Mouse (Mus musculus): ENCODE measurements around the gene Nos1ap. TPM values are rescaled to one million over a fixed set of nuclear protein-coding genes. Genes with fewer than 3 reads are reported as not detected.

Gene Nos1ap
- total RNA-seq, 4 experiments from 2014 or later, result 0.35 to 1.0 (median 0.60) TPM

DNA sequence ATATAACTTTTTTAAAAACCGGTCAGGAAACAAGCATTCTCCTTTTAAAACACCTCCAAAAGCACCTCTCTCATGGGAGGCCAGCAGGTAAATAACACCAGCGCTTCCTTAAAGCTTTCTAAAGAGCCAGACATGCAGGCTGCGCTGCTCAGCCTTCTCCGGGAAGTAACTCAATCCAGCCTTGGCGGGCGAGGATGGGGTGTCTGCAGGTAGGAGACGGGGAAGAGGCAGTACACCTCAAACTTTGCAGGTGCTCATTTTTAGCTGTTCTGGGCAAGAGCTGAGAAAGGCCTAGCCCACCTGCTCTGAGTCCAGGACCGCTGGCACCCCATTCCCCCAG, 812 bp downstream of the Nos1ap start:
- DNase-seq (ENCODE audit: low spot score in 2 of 2), result no peak

DNA sequence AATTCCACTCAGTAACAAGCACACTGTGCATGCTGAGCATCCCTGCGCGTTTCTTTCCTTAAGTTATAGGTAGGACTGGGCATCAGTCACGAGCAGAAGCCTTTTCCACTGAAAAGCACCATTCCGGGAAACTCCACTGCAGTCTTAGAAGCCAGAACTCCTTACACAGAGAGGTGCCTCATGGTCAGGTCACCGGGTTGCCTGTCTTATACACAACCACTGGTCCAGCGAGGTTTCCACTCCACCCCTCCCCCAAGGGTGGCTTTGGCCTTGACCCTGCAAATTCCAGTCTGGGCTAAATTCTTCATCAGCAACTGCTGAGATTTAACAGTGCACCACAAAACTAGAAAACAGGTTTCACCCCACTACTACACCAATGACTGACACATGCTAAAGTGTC, 1.3 kb downstream of the Nos1ap start:
- no peak for DNase-seq (ENCODE audit: low spot score in 2 of 2)

DNA sequence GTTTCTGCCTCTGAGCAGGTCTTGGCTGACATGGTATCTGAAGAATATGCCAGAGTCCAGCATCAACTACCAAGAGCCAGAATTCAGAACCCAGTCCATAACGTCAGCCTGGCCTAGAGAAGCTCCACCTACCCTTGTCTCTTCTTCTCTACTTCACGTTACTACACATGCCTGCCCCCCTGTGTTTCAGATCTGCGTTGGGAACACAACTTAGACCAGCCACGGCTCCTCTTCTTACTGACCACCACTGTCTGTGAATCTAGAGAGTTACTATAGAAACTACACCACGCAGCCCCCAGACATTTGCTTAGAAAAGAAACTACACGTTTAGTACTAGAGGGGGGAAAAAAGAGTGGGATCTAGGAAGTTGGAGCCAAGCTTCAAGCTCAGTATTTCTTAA, 2.9 kb downstream of the Nos1ap start:
- no peak for DNase-seq (ENCODE audit: low spot score in 2 of 2)

DNA sequence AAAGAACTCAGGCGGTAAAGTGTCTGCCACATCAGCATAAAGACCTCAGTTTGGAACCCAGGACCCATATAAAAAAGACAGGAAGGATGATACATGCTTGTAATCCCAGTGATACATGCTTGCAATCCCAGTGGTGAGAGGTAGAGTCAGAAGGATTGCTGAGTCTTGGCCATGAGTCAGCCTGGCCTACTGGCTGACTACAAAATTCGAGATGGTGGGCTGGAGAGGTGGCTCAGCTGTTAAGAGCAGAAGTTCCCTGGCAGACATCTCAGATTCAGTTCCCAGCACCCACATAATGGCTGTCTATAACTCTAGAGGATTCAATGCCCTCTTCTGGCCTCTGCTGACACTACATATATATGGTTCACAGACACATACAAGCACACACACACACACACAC, 5.7 kb downstream of the Nos1ap start:
- no peak for DNase-seq (ENCODE audit: low spot score in 2 of 2)

DNA sequence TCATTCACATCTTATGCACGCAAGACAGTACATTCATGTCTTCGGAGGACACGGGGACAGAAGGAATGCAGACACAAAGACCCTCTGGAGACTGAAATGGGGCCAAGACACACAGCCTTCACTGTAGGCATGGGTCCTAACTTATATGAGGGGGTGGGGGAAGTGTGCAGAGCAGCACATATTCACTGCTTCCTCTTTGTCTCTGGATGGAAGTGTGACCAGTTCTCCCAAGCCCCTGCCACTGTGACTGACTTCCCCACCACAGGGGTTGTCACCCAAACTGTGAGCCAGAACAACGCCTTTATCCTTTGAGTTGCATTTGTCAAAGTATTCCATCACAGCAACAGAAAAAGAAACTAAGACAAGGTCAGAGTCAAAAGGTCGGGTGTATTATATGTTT, 7.3 kb downstream of the Nos1ap start:
- no peak for DNase-seq (ENCODE audit: low spot score in 2 of 2)

DNA sequence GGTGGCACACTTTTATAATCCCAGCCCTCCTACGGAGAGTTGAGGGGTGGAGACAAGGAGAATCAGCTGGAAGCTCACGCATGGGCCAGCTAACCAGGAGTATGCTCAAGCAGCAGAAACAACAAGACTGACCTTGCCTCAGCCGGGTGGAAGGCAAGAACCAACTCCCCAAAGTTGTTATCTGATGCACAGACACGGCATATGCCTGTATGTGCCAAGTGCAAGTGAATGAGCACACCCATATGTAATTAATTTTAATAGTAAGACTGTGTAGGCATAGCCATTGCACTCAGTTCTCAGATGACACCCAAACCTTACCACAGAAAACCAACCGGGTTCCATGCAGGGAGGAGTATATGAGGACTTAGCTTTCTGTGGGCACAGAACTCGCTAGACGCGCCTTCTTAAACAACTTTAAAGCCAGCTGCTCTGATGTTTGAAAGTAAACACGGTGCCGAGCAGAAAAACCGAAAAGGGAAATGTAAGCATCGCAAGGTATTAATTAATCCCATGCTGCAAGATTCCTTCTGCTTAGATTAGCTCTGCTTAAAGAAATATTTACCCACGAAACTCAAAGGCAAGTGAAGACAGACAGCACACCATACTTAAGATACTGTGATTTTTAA, 9.1 kb downstream of the Nos1ap start:
- DNase-seq (ENCODE audit: low spot score in 2 of 2), result no peak

DNA sequence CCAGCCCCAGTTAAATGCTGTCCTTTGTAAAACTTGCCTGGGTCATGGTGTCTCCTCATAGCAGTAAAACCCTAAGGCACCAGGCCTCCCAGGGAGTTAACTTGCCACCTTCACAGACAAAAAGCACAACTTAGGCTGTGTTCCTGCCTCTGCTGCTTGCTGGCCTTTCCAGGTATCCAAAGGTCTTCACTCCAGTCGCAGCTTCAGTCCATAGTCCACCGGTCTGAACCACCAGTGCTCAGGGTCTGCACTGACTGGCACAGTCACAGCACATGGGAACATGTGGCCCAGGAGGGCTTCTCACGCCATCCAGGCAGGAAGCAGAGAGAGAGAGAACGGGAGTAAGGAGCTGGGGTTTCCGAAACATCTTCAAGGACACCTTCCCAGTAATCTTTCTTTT, 10.2 kb downstream of the Nos1ap start:
- DNase-seq (ENCODE audit: low spot score in 2 of 2), result no peak

DNA sequence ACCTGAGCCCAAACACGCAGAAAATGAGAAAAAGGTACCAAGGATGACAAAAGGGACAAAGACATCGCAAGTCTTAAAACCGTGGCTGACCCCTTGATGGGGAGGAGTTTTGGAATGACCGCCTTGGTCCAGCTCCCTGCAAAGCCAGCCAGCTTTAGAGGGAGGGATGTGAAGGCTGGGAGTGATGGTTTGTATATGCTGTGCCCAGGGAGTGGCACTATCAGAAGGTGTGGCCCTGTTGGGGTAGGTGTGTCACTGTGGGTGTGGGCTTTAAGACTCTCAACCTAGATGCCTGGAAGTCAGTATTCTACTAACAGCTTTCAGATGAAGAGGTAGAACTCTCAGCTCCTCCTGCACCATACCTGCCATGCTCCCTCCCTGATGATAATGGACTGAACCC, 10.6 kb downstream of the Nos1ap start:
- no peak for DNase-seq (ENCODE audit: low spot score in 2 of 2)

DNA sequence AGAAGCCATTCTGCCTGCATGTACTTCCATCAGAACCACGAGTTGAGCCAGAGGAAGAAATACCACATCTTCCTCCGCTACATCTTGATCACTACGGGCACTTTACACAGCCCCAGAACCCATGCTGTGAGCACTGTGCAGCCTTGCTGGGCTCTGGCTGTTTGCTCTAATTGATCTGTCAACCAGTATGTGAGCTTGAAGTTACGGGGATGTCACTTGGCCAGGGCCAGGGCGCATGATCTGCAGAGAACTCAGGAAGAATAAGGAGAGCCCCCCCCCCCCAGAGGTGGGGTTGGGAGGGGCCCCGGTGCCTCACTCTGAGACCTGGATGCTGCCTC, 13.0 kb downstream of the Nos1ap start:
- DNase-seq (ENCODE audit: low spot score in 2 of 2), result no peak

DNA sequence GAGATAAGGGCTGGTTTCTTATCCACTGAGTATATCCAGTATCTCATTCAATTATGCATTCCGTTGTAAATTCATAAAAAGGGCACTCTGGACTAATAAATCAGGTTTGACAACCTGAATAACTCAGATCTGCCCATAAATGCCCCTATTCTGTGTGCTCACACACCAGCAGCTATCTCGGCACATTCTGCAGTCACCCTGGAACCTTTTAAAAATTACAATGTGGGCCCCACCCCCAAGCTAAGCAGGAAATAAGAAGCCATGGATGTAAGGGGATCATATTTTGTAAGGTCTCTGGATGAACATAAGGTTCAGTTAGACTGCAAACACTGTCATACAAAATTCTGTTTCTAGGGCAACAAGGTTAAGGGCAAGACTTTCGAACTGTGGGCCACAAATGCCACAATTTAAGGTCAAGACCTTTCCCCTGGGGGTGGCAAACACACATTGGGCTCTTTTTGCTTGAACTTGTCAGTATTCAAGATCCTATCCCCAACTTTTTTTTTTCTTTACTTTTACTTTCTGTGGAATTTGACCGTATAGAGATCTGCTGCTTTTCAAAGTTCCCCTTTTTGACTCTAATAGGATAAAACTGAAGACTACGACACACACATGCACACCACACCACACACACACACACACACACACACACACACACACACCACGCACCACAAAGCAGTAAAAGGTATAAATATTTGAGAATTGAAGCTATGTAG, 13.5 kb downstream of the Nos1ap start:
- no peak for DNase-seq (ENCODE audit: low spot score in 2 of 2)

DNA sequence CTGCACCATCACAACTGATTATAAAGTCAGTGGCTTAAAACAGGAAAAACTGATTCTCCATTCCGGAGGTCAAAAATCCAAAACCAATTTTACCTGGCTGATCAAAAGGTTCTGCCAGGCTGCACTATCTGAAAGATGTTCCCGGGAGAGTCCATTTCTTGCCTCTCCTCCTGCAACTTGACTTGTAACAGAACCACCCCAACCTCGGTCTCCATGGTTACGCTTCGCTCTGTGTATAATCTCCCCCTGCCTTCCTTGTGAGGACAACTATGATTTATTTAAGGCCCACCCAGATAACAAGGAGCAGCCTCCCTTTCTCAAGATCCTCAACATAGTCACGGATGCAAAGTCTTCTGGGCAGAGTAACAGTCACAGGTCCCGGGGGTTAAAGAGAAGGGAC, 16.5 kb downstream of the Nos1ap start:
- no peak for DNase-seq (ENCODE audit: low spot score in 2 of 2)

DNA sequence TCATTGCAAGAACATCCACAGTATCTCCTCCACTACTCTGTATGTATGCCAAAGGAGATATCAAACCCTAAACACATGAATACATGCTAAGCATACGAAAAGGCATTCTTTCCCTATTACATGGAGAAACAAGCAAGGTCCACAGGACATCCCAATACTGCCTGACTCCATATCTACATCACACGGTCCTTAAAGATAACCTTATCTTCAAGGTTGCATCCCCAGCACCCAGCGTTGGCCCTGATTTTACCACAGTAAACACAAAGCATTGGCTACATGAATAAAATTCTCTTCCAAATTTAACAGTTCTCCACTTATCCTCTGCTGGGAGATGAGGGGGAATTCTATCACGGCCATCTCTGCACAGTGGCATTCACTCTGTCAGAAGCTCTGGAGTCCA, 22.7 kb downstream of the Nos1ap start:
- DNase-seq (ENCODE audit: low spot score in 2 of 2), result no peak

DNA sequence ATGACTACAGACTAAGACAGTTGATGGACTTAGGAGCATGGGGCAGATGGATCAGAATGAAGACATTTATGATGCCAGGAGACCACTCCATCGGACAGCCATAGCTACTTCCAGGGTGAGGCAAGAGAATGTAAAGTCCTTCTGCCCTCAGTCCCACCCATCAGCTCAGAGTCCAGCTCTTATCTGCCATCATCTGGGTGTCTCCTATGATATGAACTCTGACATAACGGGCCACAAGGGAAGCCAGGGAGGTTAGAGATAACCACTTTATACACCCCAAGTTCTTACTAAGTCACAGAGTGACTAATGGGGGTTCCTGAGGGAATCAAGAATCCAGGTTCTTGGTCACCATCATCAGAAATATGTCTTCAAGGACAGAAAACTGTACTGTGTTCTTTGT, 23.1 kb downstream of the Nos1ap start:
- no peak for DNase-seq (ENCODE audit: low spot score in 2 of 2)

DNA sequence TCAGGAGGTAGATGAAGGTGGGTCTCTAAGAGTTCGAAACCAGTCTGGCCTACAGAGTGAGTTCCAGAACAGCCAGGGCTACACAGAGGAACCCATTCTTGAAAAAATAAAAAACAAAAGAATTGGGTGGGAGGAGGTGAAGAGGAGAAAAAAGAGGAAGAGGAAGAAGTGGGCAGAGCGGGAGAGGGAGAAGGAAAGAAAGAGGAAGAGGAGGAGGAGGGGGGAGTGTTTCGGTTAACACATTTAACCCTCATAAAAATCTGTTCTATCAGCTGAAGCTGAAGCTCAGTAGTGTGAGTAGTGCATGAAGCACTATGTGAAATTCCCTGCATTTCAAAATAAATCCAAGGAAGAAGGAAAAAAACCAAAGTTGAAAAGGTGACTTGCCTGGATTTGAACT, 24.7 kb downstream of the Nos1ap start:
- no peak for DNase-seq (ENCODE audit: low spot score in 2 of 2)

DNA sequence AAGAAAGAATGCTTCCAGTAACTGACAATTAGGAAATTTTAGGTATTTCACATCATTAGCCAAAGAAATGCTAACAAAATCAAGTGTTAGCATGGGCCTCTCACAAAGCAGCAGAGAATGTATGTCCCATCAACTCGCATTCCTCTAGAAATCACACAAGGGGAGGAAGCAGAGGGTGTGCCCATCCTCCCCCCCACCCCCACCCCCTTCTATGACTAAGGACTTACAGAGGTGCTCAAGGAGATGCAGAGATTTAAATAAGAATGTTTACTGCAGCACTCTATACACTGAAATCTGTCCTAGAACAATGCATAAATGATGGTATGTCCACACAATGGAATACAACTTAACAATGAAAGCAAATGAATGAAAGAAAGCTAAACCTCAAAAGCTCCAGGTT, 27.2 kb downstream of the Nos1ap start:
- no peak for DNase-seq (ENCODE audit: low spot score in 2 of 2)

DNA sequence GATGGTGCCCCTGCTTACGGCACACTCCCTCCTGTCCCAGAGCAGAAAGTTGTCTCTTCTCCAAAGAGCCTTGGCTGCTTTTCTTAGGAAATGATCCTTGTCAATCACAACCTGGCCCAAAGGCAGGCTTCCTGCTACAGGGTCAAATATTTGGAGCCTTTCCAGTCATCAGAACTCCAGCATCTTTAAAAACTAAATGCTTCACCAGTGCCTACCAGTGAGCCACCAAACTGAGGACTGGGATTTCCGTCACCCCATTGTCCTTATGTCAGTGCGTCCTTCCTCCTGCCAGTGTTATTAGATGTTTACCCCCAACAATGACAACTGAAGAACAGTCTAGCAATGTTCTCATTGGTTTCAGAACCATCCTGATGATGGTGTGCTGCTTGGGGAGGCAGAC, 28.9 kb downstream of the Nos1ap start:
- DNase-seq (ENCODE audit: low spot score in 2 of 2), result no peak

DNA sequence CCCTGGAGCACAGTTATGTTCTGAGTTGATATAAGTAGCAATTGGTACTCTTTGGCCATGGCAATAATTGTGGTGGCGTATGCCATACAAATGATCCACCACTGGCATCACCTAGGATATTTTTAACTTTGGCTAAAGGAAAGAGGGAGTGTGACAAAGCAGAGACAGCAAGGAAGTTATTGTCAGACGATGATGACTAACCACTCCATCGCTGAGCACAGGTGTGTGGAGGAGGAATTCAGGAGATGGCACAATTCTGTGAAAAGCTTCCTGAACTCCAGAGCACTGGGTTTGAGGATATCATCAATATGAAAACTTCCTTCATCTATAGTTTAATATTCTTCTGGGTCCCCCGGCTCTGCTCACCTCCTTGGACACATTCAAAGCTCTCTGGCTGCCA, 31.7 kb downstream of the Nos1ap start:
- no peak for DNase-seq (ENCODE audit: low spot score in 2 of 2)

DNA sequence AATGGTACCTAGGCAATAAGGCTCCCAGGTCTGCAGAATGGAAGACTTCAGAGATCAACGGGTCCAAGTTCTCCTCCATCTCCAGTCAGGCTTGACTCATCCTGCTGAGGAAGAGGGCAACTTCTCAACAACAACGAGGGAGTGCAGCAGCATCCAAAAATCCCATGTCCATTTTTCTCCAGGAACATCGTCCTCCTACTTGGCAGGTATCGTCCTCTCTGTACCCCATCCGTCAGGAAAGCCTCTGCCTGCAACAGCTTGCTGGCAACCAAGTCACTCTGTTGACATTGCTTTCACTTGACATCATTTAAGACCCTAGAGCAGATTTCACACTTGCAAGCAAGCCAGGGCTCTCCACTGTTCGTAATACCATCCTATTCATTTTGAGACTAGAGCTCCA, 33.0 kb downstream of the Nos1ap start:
- no peak for DNase-seq (ENCODE audit: low spot score in 2 of 2)

DNA sequence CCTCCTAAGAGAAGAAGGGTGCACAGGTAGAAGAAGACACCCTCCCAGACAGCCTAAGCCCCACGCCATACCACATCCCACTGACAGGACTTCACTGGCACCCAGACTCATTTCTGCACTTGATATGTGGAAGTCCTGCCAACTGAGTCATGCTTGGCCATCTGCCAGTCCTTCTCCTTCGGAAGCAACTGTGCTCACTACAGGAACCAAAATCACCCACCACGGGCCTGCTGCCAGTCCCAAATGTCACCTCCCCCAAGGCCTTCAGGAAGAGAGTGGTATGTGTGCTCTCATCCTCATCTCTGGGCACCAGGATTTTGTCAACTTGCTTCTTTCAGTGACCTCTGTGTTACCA, 34.7 kb downstream of the Nos1ap start:
- DNase-seq (ENCODE audit: low spot score in 2 of 2), result peak; percentile 18 to 23

DNA sequence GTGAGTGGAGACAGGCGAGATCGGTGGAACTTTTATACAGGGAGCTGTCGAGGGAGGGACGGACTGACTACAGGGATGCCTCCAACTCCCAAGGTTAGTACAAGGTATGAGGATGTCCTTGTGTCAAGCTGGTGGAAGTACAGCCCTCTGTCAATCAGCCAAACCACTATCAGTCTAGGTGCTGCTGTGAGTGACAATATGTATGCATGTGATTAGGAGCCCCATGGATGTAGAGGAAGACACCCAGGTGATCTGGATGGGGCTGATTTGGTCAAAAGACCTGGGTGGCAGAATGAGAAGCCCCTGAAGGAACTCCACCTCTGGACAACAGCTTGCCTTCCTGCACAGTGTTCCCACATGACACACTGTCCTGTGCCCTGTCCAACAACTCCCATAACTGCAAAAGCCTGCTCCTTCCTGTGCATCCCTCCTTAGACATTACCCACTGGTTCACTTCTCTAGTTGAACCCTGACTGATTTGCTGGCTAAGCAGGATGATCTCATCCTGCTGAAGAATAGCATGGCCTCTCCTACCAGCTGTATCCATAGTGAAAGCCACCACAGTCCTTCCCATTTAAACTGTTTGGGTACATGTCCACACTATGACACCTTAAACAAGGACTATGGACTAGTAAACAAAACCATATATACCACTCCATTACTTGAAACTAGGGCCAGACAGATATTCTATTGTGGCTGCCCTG, 35.3 kb downstream of the Nos1ap start:
- DNase-seq (ENCODE audit: low spot score in 2 of 2), result no peak

DNA sequence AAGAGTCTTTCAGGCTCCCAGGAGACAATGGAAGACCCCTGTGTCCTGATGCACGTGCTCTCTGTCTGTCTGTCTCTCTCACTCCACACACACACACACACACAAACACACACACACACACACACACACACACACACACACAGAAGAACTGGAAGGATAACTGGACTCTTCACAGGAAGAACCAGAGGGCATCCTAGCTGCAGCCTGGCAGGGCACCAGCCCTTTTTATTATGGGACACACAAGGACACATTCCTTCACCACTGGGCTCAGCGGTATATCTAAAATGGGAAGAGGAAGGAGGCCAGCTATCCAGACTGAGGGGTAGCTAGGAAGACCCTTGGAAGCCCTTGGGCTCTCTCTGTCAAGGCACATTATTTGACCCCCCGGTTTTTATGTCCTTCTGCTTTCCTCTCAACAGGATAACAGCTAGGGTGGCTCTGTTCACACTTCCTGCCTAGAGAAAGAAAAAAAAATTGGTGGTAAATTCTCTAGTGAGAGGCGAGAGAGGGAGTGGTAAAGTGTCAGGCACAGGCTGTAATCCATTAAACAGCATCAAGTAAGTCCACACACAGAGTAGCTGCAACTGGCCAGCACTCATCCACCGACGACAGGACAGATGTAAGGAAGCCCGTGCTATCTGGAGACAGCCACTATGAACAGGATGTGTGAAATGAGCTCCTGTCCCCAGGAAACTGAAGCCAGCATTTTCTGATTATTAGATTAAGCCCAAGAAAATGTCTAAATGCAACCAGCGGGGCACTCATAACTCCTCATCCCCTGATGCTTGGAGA, 38.8 kb downstream of the Nos1ap start:
- DNase-seq (ENCODE audit: low spot score in 2 of 2), result no peak

DNA sequence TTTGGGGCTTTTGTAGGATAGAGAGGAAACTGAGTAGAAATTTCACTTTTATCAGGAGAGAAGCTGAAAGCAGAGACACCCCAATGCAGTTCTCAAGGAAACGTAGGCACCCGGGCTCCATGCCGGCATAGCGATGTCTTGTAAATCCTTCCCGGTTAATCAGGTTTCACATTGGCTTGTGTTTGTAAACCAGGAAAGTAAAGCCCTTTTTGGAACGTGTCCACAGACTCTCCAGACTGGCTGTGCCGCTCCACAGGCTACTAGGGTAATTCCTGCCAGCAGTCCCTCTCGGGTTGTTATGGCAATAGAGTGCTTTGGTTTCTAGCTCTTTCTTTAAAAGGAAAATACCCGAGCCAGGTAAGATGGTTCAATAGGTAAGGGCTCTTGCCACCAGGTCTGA, 40.6 kb downstream of the Nos1ap start:
- DNase-seq (ENCODE audit: low spot score in 2 of 2), result peak; percentile 7 to 17

Measured in gastrocnemius, adult 8-10 months (tissue).